Mouse (Mus musculus): ENCODE results near the gene Mtx1. TPM values are rescaled to one million over a fixed set of nuclear protein-coding genes. Genes with fewer than 3 reads are reported as not detected.

The Mtx1 gene
- total RNA-seq (2021) = 152 and 162 TPM in 2 replicates
- long read RNA-seq, experiment 1, transcript Mtx1-201 (8 exons, 1,617 nt) = major isoform, 84 of 129 reads
- long read RNA-seq, experiment 1, partial matches to known transcripts = 38 of 129 reads
- long read RNA-seq, experiment 1, other reads (novel, unspliced or antisense) = 2 of 129 reads
- long read RNA-seq, experiment 2, transcript Mtx1-217 (2 exons, 495 nt) = minor isoform, 5 of 81 reads
- long read RNA-seq, experiment 2, transcript Mtx1-201 (8 exons, 1,617 nt) = major isoform, 48 of 81 reads
- long read RNA-seq, experiment 2, partial matches to known transcripts = 20 of 81 reads
- long read RNA-seq, experiment 2, other reads (novel, unspliced or antisense) = 6 of 81 reads

DNA sequence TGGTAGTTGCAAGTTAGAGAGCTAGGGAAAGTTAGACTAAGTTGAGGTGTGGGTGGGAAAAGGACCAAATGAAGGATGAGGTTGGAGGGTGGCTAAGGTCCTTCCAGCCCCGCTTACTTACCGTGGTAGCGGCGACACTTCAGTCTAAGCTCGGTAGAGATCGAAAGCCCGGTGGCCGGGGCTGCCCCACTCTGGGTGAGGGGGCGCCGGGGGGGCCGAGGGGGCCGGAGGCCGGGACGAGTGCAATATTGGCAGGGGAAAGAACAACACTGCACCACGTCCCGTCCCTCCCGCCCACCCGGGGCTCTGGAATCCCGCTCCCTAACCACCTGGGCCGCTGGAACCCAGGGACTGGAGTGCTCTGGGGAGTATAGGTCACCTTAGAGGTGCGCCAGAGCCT lies at the start of gene Mtx1:
Gene Mtx1, minus strand, starts transcription at position 189 of the 400 bp plus-strand sequence.
- no peak for DNase-seq

- DNase-seq = no peak
These were observed 49.2 kb upstream of the Mtx1 start for GRCm38 (mm10) chr3:89276061-89276460.

DNA sequence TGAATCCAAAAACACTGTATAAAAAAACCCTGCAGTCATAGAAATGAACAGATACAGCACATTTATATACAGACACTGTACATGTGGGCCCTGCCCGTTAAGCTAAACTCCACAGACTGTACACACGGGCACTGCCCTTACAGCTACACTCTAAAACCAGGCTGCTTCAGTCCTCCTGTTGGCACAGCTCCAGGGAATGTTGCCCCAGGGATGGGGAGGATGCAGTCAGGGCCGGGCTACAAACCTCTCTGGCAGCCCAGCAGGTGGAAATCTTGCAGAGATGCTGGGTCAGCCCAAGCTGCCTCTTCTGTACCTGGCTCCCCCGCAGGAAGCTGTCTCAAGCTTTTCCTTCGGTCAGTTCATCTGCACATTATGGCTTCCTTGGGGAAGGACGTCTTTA lies 44.9 kb upstream of the Mtx1 start:
- DNase-seq = peak; percentile 49

GRCm38 (mm10) chr3:89270891-89271290 lies 44.0 kb upstream of the Mtx1 start:
- peak; percentile 78 for DNase-seq

DNA sequence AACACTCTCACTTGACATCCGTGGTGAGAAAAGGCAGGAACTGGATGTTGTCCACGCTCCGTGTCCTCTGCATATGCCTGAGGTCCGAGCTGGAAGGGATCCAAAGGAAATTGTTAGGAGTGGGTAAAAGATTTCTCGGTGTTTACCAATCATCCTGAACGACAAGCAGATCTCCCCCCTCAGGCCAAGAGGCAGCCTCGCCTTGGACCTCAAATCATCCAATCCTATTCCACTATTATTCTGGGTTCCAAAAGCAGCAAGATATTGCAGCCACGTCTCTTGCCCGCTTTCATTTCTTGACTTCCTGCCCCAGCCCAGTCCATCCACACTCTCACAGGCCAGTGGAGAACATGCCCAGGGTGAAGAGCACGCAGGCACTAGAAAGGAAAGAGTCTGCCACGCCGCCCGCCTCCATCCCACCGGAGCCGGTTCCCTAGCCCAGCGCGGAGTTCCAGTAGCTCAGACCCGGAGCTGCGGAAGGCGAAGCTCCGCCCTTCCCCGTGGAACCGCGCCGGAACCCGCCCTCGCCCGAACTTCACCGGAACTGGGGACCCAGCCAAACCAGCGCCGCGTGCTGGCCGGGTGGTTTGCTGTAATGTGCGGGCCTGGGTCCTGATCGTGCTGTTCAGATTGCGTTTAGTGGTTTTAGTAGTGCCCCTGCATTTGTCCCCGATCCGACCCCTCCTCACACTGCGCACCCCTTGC lies 43.3 kb upstream of the Mtx1 start, which contains the start of gene Slc50a1:
Gene Slc50a1, minus strand, starts transcription at position 520 of the 705 bp plus-strand sequence.
- DNase-seq = peak; percentile 94

DNA sequence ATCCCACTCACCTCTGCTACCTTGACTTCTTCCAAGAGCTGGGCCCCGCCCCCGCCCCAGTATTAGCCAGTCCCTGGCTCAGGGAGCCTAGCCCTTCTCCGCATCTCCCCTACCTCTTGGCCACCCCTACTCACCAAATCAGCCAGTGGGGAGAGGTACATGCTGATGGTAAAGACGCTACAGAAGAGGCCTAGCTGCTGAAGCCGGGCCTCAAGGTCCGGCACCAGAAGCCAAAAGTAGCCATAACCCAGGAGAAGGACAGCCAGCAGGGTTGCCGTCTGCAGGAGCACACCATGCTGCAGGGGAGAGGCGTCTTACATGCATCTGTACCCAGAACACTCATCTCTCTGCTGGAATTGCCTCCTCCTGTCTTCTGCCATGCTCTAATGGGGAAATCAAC lies 42.0 kb upstream of the Mtx1 start:
- DNase-seq = no peak

DNA sequence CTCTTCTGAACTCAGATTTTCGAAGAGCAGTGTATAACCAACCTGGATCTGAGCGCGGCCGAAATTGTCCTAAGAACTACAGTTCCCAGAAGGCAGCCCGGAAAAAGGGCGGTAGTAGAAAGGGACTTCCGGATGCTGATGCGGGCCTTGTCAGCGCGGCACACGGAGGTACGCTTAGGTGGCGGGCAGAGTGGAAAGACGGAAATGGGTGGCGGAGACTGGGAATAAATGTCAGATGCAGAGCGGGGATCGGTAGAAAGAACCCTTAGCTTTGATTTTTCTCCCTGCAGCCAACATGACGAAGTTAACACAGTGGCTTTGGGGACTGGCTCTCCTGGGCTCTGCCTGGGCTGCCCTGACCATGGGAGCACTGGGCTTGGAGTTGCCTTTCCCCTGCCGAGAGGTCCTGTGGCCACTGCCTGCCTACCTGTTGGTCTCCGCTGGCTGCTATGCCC lies 39.6 kb upstream of the Mtx1 start:
- peak; percentile 84 for DNase-seq

DNA sequence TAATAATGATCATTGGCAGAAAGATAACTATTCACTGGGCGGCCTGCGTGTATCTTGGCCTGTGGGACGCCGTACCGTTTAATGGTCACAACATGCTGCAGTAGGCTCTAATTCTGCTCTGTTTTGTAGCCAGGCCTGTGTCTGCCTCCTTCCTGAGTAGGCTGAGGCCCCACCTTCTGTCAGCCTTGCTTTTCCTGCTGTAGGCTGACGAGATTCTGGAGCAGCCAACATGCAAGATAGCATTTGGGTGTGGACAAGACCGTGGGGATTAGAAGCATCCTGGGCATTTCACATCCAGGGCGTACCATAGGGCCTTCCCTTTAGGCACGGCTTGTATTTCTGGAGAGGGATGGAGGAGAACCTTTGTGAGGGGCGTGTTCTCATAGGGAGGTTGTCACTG lies 35.5 kb upstream of the Mtx1 start:
- no peak for DNase-seq

- DNase-seq = no peak
These were observed 33.3 kb upstream of the Mtx1 start for GRCm38 (mm10) chr3:89260211-89260610.

DNA sequence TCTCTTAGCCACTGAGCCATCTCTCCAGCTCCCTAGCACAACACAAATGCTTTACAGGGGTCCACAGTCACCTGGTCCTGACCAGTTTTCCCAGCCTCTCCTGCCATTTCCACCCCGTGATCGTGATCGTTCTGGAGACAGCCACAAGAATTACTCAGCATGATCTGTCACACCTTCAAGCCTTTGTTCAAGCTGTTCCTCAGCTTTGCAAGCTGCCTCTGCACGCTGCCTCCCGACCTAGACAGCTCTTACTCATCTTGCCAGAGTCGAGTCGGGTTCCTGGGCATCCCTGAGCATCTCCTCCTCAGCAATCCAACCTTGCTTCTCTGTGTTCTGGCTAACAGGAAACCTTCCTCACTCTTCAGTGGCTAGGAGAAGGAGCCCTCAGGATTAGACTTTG lies 32.2 kb upstream of the Mtx1 start, which contains the start of gene Dpm3:
Gene Dpm3, plus strand, starts transcription at position 283 of the 400 bp plus-strand sequence.
- no peak for DNase-seq

DNA sequence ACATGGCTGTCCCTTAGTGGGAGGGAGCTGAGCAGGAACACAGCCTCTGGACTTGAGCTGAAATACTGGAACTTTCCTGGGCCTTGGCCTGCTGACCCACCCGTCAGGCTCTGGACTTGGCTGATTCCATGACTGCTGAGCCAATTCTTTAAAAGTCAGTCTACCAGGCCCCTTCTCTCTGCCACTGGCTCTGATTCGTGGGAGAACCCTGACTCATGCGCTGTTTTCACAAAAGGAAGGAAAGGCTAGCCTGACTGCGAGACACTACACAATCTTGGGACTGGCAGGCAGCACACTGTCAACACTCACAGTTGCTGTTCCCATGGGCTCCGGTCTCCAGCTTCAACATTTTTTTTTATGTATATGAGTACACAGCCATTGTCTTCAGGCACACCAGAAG lies 29.3 kb upstream of the Mtx1 start:
- no peak for DNase-seq

DNA sequence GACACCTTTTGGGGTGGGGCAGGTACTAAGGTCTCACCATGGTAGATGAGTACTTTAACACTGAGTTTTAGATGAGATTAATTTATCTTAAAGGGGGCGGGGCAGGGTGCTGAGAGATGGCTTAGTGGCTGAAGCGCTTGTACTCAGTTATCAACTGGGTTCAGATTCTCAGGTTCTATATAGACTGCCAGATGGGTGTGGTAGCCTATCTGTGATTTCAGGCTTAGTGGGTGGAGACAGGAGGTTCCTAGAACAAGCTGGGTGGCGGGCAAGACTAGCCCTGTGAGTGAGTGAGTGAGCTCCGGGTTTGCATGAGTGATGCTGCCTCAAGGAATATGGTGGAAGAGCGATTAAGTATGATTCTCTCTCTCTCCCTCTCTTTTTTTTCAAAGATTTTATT lies 28.1 kb upstream of the Mtx1 start:
- DNase-seq = no peak

DNA sequence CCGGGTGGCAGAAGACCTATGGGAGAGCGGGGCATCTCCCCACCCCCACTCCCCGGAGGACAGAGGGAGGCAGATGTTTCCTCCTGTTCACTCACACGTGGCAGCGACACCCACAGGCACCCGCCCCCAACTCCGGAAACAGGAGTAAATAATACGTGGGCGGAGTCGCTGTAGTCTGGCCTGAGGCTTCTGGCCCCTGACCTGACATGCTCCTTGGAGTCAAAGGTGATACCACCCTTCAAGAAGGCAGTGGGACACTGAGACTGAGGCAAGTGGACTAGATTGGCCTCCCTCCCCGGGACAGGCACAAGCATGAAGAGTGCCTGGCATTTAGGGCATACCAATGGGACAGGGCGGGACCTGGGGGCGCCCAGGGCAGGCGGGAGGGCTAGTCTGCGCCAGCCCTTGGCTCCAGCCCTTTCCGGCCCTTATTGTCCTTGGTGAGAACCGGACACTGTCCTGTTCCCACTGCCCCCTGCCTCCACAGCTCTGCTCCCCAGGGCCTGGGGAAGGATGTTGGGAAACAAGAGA lies 24.5 kb upstream of the Mtx1 start:
- peak; percentile 78 for DNase-seq

DNA sequence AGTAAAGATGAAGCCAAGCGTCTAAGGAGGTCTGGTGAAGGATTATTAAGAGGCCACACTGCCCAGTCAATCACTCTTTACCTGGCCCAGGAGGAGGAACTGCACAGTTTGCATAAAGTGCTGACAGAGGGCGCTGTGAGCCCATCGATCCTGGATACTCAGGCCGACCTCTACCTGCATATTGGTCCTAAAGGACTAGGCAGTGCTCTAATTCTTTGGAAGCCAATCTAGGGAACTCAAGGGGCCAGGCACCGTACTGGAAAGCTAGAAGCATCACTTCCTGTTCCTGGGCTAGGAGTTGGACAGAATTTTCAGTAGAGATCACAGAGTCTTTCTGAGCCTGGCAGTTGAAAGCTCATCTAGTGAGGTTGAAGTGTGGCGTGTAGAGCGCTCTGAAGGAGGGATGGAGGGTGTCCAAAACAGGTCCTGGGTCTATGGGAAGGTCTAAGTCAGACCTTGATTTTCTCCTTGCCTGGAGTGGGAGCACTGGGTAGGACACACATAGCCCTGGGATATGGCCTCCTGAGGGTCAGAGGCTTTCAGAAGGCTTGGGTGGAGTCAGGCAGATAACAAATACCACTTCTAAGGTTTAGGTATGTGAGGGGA lies 23.6 kb upstream of the Mtx1 start:
- peak; percentile 75 for DNase-seq

GRCm38 (mm10) chr3:89247466-89247865 lies 20.6 kb upstream of the Mtx1 start:
- no peak for DNase-seq

- DNase-seq = peak; percentile 95
These were observed 19.6 kb upstream of the Mtx1 start, which contains the start of gene Trim46 for GRCm38 (mm10) chr3:89246261-89247100. TSS of gene Trim46 (minus strand) at chr3:89246309.

- peak; percentile 43 for DNase-seq
These were observed 18.8 kb upstream of the Mtx1 start, which contains the start of gene Krtcap2 for GRCm38 (mm10) chr3:89245688-89246171. TSS of gene Krtcap2 (plus strand) at chr3:89245966.

DNA sequence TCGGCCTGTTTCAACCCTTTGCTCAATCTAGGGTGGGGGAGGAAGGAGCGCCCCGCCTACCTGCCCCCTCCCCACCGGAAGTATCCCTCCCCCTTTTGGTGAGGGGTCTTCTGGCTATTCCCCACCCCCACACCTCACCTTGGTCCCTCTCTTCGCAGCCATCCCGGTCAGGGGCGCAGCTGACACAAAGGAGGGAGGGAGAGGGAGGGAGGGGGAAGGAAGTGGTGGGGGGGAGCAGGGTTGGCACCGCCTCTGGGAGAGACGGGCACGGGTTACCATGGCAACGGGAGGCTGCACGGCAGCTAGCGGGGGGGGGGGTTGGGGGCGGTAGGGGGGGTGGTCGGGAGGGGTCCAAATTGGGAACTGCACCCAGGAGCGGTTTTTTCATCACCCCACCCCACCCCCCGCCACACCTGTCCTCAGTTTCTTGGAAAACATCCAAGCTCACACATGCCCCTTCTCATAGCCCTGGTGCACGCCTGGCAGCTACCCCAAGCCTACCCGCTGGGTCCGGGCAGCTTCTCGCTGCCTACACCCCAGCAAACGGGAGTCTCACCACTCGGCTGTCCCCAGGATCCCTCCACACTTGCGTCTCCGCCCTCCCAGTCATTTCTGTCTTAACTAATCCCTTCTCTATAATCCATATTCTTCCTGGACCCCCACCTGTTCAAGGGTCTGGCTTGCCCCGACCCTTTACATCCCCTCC lies 18.2 kb upstream of the Mtx1 start:
- peak; percentile 60 for DNase-seq

DNA sequence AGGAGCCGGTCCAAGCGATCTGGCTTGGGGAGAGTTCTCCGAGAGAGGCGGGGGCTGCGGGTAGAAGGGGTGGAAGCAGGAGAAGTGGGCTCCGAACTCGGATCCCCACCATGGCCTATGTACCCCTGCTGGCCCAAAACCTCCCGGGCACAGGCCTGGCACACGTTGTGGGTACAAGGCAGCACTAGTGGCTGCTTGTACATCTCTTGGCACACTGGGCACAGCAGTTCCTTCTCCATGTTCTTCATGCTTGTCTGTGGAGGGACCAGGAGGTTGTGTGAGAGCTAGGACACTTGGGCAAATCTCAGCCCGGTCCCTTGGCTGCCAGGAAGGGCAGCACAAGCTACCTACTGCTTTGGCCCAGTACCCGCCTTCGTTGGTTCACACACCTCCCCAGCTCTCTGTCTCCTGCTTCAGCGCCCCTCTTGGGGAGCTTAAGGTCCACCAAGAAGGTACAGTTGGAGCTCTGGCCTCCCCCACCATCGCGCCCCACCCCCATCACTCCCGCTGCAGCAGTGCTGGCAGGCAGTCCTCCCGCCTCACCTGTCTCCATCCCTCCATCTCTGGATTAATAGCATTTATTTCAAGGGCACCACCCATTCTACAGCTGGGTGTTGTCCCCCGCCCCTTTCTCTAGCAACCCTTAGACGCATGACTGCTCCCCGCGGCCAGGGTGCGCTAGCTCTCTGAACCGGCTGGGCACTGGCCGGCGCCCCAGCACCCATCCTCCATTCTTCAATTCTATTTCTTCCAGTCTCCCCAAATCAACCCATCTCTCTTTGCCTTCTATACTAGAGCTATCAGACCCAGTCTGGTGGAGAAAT lies 17.5 kb upstream of the Mtx1 start:
- peak; percentile 59 for DNase-seq

DNA sequence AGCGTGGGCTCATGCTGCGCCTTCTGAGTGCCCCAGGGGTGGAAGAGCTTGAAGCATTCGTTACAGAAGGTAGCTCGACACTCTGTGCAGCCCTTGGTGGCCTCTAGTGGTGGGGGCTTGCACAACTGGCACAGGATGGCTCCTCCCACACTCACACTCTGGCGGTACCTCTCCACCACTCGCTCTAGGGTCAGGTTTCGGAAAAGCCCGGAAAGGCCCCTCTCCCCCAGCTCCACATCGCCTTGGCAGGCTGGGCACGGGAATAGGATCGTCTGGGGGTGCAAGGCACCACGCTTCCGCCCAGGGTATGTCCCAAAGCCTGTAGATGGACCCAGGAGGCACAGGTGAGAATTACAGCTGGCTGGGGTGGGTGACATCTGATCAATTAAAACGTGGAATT lies 16.7 kb upstream of the Mtx1 start:
- DNase-seq = peak; percentile 59
